Mouse (Mus musculus) spleen, adult 12 weeks (tissue): Measurements from ENCODE around the gene Serpina11.
"Not testable (repeated sequence)": the region's sequence is repeated elsewhere in the genome, so short reads cannot be mapped to it uniquely, and the experiment has no call there.

ENCODE experiments used
- DNase-seq: peaks from one replicate; pipeline ENCODE4 v3.0.0; 2022; ENCODE audit warnings: low spot score

The Serpina11 gene

GRCm38 (mm10) chr12:103971080-103971479, 18.7 kb downstream of the Serpina11 start:
- no peak for DNase-seq

GRCm38 (mm10) chr12:103969577-103970116, 20.1 kb downstream of the Serpina11 start:
- DNase-seq = no peak

- no peak for DNase-seq
Observed at GRCm38 (mm10) chr12:103966761-103967160, 23.0 kb downstream of the Serpina11 start.

GRCm38 (mm10) chr12:103963288-103963687, 26.5 kb downstream of the Serpina11 start:
- no peak for DNase-seq

GRCm38 (mm10) chr12:103962860-103963259, 26.9 kb downstream of the Serpina11 start:
- no peak for DNase-seq

- no peak for DNase-seq
Observed at GRCm38 (mm10) chr12:103962337-103962736, 27.4 kb downstream of the Serpina11 start.

GRCm38 (mm10) chr12:103961716-103962115, 28.0 kb downstream of the Serpina11 start:
- DNase-seq = no peak

- DNase-seq = no peak
Observed at GRCm38 (mm10) chr12:103958798-103959197, 31.0 kb downstream of the Serpina11 start, which contains the start of gene Serpina1e. Gene Serpina1e (minus strand): TSS chr12:103958975.

GRCm38 (mm10) chr12:103956555-103956954, 33.2 kb downstream of the Serpina11 start:
- DNase-seq = not testable (repeated sequence)

- not testable (repeated sequence) for DNase-seq
Observed at GRCm38 (mm10) chr12:103952972-103953371, 36.8 kb downstream of the Serpina11 start.

- no peak for DNase-seq
Observed at GRCm38 (mm10) chr12:103946243-103946642, 43.5 kb downstream of the Serpina11 start.
